Mouse (Mus musculus): ENCODE data around the gene Rin2. TPM values are rescaled to one million over a fixed set of nuclear protein-coding genes. Genes with fewer than 3 reads are reported as not detected.

Gene Rin2
- total and polyA plus RNA-seq, 3 experiments = 0.44 TPM; not detected in 2

- no peak overlapping the region for H3K4me3 ChIP-seq (ENCODE audit: low read depth, low read length)
- no peak for TF ChIP-seq POLR2AphosphoS5 (IDR thresholded peaks at IDR 0.05; ENCODE audit: insufficient replicate concordance, low read depth, low read length)
- no peak for TF ChIP-seq GATA1 (IDR thresholded peaks at IDR 0.05; ENCODE audit: borderline replicate concordance, low read length)
- no peak for TF ChIP-seq CTCF (IDR thresholded peaks at IDR 0.05; ENCODE audit: low read depth, low read length)
- TF ChIP-seq TAL1 (conservative IDR thresholded peaks at IDR 0.05; ENCODE audit: low read depth, low read length) = no peak
- no peak for TF ChIP-seq GATA2 (IDR thresholded peaks at IDR 0.05; ENCODE audit: borderline replicate concordance, low read depth, low read length)
- DNase-seq (ENCODE audit: low spot score) (no peak), ATAC-seq (ENCODE audit: extremely low read depth, insufficient number of reproducible peaks, low FRiP score, poor library complexity, severe bottlenecking) (no peak)
- no peaks in the 10 kb centered on the region for H3K36me3 ChIP-seq (replicated peaks)
- H3K27me3 ChIP-seq (ENCODE audit: insufficient read depth, low read length) = no peaks in the 10 kb centered on the region
- peaks cover 41% of the 10 kb centered on the region for H3K9me3 ChIP-seq (replicated peaks)
- H3K4me1 ChIP-seq (ENCODE audit: insufficient read depth, low read depth, low read length) = no peaks in the 10 kb centered on the region
These were observed 11.0 kb downstream of the Rin2 start for GRCm38 (mm10) chr2:145686017-145686416.

- H3K36me3 ChIP-seq (replicated peaks) = no peaks in the 10 kb centered on the region
- H3K9me3 ChIP-seq (replicated peaks) = peaks cover 35% of the 10 kb centered on the region
- H3K27me3 ChIP-seq (ENCODE audit: insufficient read depth, low read length) = no peaks in the 10 kb centered on the region
- H3K4me3 ChIP-seq (ENCODE audit: low read depth, low read length) = no peak overlapping the region
- TF ChIP-seq GATA2 (IDR thresholded peaks at IDR 0.05; ENCODE audit: borderline replicate concordance, low read depth, low read length) (no peak), GATA1 (IDR thresholded peaks at IDR 0.05; ENCODE audit: borderline replicate concordance, low read length) (no peak), POLR2AphosphoS5 (IDR thresholded peaks at IDR 0.05; ENCODE audit: insufficient replicate concordance, low read depth, low read length) (no peak), TAL1 (conservative IDR thresholded peaks at IDR 0.05; ENCODE audit: low read depth, low read length) (no peak), CTCF (IDR thresholded peaks at IDR 0.05; ENCODE audit: low read depth, low read length) (no peak)
- ATAC-seq (ENCODE audit: extremely low read depth, insufficient number of reproducible peaks, low FRiP score, poor library complexity, severe bottlenecking) (no peak), DNase-seq (ENCODE audit: low spot score) (no peak)
- H3K4me1 ChIP-seq (ENCODE audit: insufficient read depth, low read depth, low read length) = no peaks in the 10 kb centered on the region
These were observed 16.5 kb downstream of the Rin2 start for GRCm38 (mm10) chr2:145691367-145692009.

- ATAC-seq (ENCODE audit: extremely low read depth, insufficient number of reproducible peaks, low FRiP score, poor library complexity, severe bottlenecking) (no peak), DNase-seq (ENCODE audit: low spot score) (no peak)
- Histone ChIP-seq H3K36me3 (replicated peaks) (no peaks in the 10 kb centered on the region), H3K4me1 (ENCODE audit: insufficient read depth, low read depth, low read length) (no peaks in the 10 kb centered on the region), H3K4me3 (ENCODE audit: low read depth, low read length) (no peak overlapping the region), H3K27me3 (ENCODE audit: insufficient read depth, low read length) (no peaks in the 10 kb centered on the region), H3K9me3 (replicated peaks) (peaks cover 51% of the 10 kb centered on the region)
- TF ChIP-seq TAL1 (conservative IDR thresholded peaks at IDR 0.05; ENCODE audit: low read depth, low read length) (no peak), GATA1 (IDR thresholded peaks at IDR 0.05; ENCODE audit: borderline replicate concordance, low read length) (no peak), POLR2AphosphoS5 (IDR thresholded peaks at IDR 0.05; ENCODE audit: insufficient replicate concordance, low read depth, low read length) (no peak)
These were observed 22.1 kb downstream of the Rin2 start for GRCm38 (mm10) chr2:145697160-145697559.

- DNase-seq (ENCODE audit: low spot score) (no peak), ATAC-seq (ENCODE audit: extremely low read depth, insufficient number of reproducible peaks, low FRiP score, poor library complexity, severe bottlenecking) (no peak)
- H3K9me3 ChIP-seq (replicated peaks) = peaks cover 44% of the 10 kb centered on the region
These were observed 24.5 kb downstream of the Rin2 start for GRCm38 (mm10) chr2:145699414-145700071.

GRCm38 (mm10) chr2:145700237-145700985, 25.4 kb downstream of the Rin2 start:
- Histone ChIP-seq H3K9me3 (replicated peaks) (peaks cover 50% of the 10 kb centered on the region), H3K4me3 (ENCODE audit: low read depth, low read length) (no peak overlapping the region), H3K36me3 (replicated peaks) (no peaks in the 10 kb centered on the region), H3K4me1 (ENCODE audit: insufficient read depth, low read depth, low read length) (no peaks in the 10 kb centered on the region), H3K27me3 (ENCODE audit: insufficient read depth, low read length) (no peaks in the 10 kb centered on the region)
- DNase-seq (ENCODE audit: low spot score) = no peak
- ATAC-seq (ENCODE audit: extremely low read depth, insufficient number of reproducible peaks, low FRiP score, poor library complexity, severe bottlenecking) = no peak
- TF ChIP-seq TAL1 (conservative IDR thresholded peaks at IDR 0.05; ENCODE audit: low read depth, low read length) = no peak
- no peak for TF ChIP-seq GATA1 (IDR thresholded peaks at IDR 0.05; ENCODE audit: borderline replicate concordance, low read length)
- TF ChIP-seq POLR2AphosphoS5 (IDR thresholded peaks at IDR 0.05; ENCODE audit: insufficient replicate concordance, low read depth, low read length) = no peak
- no peak for TF ChIP-seq CTCF (IDR thresholded peaks at IDR 0.05; ENCODE audit: low read depth, low read length)
- no peak for TF ChIP-seq GATA2 (IDR thresholded peaks at IDR 0.05; ENCODE audit: borderline replicate concordance, low read depth, low read length)

More at GRCm38 (mm10) chr2:145699414-145700071, 24.5 kb downstream of the Rin2 start:
- Histone ChIP-seq H3K36me3 (replicated peaks) (no peaks in the 10 kb centered on the region), H3K4me3 (ENCODE audit: low read depth, low read length) (no peak overlapping the region), H3K4me1 (ENCODE audit: insufficient read depth, low read depth, low read length) (no peaks in the 10 kb centered on the region), H3K27me3 (ENCODE audit: insufficient read depth, low read length) (no peaks in the 10 kb centered on the region)
- no peak for TF ChIP-seq CTCF (IDR thresholded peaks at IDR 0.05; ENCODE audit: low read depth, low read length)
- no peak for TF ChIP-seq TAL1 (conservative IDR thresholded peaks at IDR 0.05; ENCODE audit: low read depth, low read length)
- no peak for TF ChIP-seq GATA2 (IDR thresholded peaks at IDR 0.05; ENCODE audit: borderline replicate concordance, low read depth, low read length)
- no peak for TF ChIP-seq GATA1 (IDR thresholded peaks at IDR 0.05; ENCODE audit: borderline replicate concordance, low read length)
- no peak for TF ChIP-seq POLR2AphosphoS5 (IDR thresholded peaks at IDR 0.05; ENCODE audit: insufficient replicate concordance, low read depth, low read length)

Data from G1E (cell line).